Mouse (Mus musculus) c-Kit-positive CD71-negative TER-119-negative erythroid progenitor cells, embryonic 14.5 days (primary cell): ENCODE results near the gene Tmod2.
"Not testable (repeated sequence)": the region's sequence is repeated elsewhere in the genome, so short reads cannot be mapped to it uniquely, and the experiment has no call there.

Source experiments
- DNase-seq: peaks from one replicate; pipeline ENCODE4 v3.0.0-alpha.2; 2013; ENCODE audit warnings: low read depth

Tmod2 gene

DNA sequence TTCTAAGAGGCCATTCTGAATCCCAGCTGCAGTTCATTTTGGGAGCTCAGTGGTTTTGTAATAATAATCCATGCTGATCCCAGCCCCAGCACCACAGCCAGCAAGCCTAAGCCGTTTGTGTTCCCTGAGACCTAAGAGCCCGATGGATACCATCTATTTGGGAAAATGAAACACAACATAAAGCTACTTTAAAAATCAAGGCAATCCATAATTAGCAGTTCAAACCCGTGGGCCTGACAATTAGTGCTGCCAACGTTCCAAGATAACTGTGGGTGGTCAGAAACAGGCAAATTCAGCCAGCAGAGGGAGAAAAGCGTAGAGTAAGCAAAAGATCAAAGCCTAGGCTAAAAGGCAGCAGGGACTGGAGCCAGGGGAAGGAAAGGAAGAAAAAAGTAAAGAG lies 59.8 kb downstream of the Tmod2 start:
- no peak for DNase-seq

DNA sequence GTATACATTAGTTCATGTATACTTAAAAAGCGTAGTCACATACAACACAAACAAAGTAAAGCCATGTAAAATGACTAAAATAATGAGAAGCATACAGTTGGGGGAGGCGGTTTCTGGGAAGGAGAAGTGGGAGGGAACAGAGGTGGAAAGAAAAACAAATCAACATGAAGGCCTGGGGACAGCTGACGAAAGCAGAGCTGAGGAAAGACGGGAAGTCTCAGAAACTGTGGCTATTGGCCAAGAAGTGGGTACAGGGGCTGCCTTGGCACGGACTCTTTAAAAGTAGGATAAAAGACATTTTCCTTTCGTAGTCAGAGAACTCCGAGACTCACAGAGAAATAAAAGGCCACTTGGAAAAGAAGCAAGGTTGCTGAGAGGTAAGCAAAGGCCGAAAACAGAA lies 62.1 kb downstream of the Tmod2 start:
- no peak for DNase-seq

DNA sequence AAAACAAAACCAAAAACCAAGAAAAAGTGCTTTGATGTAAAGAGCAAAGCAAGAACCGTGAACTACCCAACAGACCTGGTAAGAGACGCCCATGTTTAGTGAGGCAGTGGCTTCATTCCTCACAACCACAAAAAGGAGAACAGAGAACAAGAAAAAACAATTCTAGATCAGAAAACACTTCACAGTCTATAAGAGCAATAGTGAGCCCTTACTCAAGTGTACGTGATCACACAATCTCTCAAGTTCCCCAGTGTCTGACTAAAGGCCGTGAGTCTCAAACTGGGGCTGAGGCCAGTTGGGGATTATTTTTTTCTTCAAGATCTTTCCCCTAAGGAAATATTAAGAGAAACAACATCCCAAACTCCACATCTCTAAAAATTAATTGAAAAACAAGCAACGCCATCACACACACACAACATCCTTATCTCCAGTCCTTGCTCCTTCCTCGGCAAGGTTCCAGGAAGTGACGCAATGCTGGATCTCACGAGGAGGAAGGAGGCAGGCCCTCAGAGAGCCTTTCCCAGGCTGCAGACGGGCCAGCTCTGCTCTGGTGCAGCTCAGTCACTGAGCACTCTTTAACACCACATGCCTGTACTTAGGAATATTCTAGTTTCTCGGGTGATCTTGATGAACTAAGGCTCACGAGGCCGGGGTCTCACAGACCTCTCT lies 64.1 kb downstream of the Tmod2 start:
- no peak for DNase-seq

DNA sequence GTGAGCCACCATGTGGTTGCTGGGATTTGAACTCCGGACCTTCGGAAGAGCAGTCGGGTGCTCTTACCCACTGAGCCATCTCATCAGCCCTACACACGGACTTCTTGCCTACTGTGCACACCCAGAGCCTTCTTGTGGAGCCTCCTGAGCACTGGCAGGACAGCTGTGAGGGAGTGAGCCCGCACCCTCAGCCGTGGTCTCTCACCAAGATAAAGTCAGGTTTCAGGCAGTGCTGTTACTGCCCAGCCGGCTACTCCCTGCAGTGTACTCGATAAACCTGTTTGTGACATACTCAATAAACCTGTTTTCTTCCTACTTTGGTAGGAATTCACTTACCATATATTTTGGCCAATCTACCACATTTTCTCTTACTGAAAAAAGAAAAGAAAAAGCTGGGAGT lies 65.6 kb downstream of the Tmod2 start:
- no peak for DNase-seq

DNA sequence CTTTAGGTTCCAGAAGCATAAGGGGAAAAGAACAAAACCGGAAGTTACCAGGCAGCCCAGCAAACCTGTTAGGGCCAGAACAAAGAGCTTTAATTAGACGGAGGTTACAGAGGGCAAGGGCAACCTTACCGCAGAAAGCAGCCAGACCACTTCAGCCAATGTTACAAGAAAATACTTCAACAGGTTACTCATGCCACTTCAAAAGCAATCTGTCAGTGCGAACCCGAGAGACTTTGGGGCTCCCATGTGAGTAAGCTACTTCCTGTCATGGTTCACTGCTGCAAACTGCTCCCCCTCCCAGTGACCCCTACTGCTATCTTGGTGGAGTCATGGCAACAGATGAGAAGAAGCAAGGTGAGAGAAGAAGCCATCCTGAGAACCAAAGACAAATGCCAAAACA lies 69.6 kb downstream of the Tmod2 start:
- no peak for DNase-seq

DNA sequence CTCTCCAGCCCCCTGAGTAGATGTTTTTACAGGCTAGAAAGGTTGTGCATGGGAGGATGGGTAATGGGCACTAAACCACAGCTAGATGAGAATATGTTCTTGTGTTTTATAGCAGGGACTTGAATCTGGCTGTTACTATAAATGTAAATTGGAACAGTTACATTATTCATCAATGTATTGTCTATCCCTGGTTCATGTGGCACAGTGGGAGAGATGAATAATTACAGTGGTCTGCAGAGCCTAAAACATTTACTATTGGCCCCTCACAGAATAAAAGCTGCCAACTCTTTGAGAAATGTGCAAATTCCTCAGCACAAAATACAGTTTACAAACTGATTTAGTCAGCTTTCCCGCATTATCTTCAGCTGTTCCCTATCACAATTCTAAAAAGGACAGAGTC lies 74.7 kb downstream of the Tmod2 start:
- no peak for DNase-seq

DNA sequence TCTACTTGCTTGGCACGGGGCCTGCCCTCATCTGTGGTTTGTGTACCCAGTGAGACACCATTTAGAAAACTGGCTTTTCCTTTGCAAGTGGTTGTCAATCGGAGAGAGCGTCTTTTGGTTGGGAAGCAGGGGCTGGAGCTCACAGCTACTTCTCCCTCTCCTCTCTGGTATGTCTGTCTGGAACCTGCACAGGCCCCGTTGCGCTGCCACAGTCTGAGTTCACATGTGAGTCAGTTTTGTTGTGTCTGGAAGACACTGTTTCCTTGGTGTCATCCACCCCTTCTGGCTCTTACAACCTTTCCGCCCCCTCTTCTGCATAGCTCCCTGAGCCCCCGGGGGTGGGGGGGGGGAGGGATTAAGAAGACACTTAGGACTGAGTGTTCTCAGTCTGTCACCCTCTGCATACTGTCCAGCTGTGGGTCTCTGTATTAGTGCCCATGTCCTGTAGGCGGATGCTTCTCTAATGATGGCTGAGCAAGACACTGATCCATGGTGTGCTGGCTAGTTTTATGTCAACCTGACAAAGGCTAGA lies 76.6 kb downstream of the Tmod2 start:
- no peak for DNase-seq

DNA sequence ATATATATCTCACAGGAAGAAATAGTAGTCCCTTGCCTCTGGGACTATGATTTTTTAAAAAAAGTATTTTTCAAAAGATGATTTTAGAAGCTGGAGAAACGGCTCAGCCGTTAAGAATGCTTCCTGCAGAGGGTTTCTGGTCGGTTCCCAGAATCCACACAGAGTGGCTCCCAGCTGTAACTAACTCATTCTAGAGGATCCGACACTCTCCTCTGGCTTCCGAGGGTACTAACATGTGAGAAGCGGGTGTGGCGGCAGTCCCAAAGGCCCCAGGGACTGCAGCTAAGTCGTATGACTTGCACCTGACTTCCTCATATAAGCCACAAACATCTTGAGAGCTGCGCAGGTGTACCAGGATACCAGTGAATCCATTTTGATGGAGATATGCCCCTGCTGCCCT lies 78.1 kb downstream of the Tmod2 start:
- DNase-seq, result not testable (repeated sequence)

DNA sequence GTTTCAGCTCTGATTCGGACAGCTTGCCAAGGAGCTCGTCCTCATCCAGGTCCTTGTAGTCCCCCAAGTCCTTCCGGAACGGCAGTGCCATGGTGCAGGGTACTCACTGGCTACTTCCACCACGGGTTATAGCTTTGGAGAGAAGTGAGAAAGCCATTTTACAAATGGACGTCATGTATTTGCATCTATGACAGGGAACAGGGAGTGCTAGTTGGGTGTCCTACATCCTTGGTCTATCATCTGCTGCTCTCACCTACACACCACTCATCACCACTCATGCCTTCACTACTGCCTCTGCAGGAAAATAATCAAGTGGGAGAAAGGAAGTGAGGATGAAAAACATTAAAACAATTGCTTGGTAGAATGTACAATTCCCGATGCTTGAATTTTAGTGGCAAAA lies 78.7 kb downstream of the Tmod2 start:
- DNase-seq, result no peak

DNA sequence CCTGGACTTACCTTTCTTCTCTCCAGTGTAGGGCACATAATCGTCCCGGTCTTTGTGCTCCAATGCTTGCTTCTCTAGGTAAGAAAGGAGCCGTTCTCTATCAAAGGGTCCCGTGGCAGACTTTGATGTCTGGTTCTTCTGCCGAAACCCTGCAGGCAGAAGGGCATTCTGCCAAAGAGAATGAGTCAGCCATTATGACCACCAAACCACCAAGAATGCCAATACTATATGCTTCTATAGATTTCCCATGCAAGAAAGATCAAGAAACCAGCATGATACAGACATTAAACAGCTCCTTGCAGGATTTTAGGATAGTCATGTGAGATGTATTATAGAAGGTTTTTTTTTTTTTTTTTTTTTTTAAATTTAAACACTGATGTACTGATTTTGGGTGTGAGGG lies 81.8 kb downstream of the Tmod2 start:
- no peak for DNase-seq

DNA sequence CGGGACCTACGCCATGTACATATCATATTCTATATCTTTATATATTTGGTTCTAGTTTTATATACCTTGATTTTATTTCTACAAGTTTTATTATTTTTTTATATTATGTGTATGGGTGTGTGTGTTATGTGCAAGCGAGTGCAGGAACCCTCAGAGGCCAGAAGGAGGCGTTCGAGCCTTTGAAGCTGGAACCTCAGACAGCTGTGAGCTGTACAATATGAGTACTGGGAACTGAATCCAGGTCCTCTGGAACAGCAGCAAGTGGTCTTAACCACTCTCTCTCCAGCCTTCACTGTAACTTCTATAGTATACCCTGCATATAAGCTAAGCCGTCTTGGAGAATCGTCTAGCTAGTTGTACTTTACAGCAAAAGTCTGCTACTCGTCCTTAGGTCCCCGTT lies 83.0 kb downstream of the Tmod2 start:
- no peak for DNase-seq

DNA sequence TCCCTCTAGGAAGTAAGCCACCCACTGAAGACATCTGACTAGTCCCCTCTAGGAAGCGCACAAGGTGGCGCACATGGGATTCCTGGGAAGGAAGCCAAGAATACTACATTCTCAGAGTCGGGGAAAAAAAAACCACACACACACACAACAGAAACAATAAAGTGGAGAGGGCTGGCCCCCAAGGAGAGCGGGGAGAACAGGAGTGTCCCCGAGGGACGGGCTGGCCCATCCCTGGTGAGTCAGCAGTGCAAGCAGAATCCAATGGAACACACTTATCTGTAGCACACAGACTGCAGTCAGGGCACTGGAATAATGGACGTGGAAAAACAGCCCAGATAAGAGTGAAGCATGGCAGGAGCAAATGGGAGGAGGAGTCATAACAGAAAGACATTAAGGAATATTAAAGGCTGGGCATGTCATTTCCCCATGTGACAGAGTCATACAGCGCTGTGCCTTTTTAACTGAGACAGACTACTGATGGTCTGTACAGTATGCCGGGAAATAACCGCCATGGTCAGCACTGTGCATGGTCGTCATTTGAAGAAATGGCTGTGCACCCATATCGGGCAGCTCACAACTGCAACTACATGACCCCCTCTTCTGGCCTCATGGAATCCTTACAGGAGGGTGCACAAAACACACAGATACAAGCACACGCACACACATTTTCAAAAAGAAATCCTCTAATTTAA lies 83.6 kb downstream of the Tmod2 start:
- DNase-seq, result no peak

DNA sequence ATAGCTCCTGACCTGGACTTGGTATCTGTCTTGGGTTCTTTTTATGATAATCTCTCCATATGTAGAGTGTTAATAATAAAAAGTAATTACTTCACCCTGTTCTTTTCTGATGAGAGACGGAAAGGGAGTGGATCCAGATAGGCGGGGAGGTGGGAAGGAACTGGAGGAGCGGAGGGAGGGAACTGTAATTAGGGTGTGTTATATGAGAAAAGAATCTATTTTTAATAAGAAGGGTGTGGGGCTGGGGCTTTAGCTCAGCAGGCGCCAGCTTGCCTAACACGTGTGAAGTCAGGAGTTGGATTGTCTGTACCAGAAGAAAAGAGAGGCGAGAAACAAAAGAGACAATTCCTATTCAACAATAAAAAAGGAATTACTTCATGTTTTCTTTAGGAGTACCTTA lies 87.5 kb downstream of the Tmod2 start:
- no peak for DNase-seq

DNA sequence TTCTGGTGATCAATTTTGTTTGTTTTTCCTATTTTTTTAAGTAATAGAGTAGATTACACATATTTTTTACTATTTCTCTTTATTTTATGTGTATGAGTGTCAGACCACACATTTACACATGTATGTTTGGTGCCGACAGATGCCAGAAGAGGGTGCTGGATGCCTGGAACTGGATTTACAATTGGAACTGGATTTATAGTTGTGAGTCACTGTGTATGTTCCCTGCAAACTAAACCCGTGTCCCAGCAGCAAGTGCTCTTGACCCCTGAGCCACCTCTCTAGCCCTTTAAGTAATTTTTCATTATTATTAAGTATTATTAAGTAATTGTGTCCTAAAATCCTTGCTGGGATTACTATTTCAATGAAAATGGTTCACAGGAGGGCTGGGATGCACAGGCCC lies 88.9 kb downstream of the Tmod2 start:
- no peak for DNase-seq

DNA sequence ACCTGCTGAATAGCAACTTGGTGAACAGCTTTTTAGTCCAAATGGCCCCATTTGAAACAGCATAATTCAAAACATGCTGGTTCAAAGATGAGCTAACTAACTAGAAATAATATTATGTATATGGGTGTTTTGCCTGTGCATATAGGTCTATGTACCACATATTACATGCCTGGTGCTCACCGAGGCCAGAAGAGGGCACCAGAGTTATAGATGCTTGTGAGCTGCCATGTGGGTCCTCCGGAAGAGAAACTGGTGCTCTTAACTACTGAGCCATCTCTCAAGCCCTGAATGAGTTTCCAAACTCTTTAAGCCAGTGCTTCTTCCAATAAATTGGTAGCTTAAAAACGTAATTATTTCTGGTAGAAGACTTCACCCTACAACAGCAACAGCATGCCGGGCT lies 89.3 kb downstream of the Tmod2 start:
- peak; percentile 66 for DNase-seq

DNA sequence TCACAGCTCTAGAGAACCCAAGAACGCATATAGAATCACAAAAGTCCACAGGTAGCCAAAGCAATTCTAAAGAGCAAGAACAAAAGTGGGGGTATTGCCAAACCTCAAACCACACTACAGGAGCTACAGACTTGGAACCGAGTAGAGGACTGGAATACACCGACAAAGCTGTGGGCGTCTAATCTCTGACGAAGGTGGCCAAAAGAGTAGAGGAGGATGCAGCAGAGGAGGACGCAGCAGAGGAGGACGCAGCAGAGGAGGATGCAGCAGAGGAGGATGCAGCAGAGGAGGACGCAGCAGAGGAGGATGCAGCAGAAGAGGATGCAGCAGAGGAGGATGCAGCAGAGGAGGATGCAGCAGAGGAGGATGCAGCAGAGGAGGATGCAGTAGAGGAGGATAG lies 90.2 kb downstream of the Tmod2 start:
- DNase-seq, result no peak

DNA sequence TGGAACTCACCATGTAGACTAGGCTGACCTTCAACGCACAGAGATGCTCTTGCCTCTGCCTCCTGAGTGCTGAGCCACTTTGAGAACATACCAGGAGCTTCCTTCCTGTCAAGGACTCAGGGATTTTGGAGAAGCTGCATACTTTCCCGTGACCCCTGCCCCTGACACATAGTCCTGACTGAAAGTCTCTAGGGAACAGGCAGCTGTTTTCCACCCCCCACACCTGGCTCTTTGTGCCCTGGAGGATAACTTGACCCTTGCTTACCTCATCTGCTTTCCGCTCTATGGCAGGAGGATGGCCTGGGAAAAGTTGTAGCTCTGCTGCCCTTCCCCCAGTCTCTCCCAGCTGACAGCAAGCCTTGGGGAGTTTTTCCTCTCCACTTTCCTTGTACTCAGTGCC lies 93.4 kb downstream of the Tmod2 start:
- no peak for DNase-seq
